Mouse (Mus musculus) spleen, adult 18-20 months (tissue): ENCODE measurements around the gene Npvf.
A peak's percentile ranks its signal among the peaks of the same experiment; 100 is the strongest.
"Not testable (repeated sequence)": the region's sequence is repeated elsewhere in the genome, so short reads cannot be mapped to it uniquely, and the experiment has no call there.

Experiments
- DNase-seq, 2 experiments: peaks; one replicate each; pipeline ENCODE4 v3.0.0; 2022; ENCODE audit warnings: mixed read lengths in 2 of 2

Gene Npvf

GRCm38 (mm10) chr6:50639656-50640055, 14.6 kb downstream of the Npvf start:
- DNase-seq: no peak

GRCm38 (mm10) chr6:50626170-50626569, 28.1 kb downstream of the Npvf start:
- not testable (repeated sequence) for DNase-seq

DNA sequence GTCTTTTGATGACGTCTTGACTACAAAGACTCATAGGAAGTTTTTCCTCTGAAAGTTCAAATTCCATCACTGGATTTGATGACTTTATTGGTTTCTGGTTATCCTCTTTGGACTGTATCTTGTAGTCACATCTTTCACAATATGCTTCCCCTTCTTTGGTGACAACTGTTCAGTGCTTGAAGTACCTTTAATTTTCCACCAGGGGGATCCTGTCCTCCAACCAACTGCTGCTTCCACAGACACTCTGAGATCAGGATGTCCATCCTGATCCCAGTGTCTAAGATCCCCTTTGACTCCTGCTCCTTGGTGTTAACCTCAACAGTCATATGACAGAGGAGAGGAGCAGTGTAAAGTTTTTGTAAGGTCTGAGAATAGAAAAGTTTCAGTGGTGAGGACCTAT, 36.0 kb downstream of the Npvf start:
- not testable (repeated sequence) for DNase-seq

- peak; percentile 16 to 58 for DNase-seq
These were observed 52.6 kb downstream of the Npvf start for GRCm38 (mm10) chr6:50601620-50602019.
